Mouse (Mus musculus): ENCODE data around the gene Por.
A peak's percentile ranks its signal among the peaks of the same experiment; 100 is the strongest.

DNA sequence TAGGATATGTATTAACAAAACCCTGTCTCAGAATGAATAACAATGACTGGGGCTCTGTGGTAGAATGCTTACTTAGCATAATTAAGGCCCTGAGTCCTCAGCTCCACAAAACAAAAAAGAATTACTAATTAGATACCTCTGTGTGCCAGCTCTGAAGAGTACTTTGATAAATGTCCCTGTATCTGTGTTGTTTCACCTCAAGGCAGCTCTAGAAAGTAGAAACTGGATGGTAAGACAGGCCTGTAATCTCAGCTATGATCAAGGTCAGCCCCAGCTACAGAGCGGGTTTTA, 26.3 kb upstream of the Por start:
- TF ChIP-seq HCFC1 (IDR thresholded peaks at IDR 0.05; ENCODE audit: borderline replicate concordance, insufficient read depth, low read length), result no peak
- no peak for TF ChIP-seq ZC3H11A (IDR thresholded peaks at IDR 0.05; ENCODE audit: borderline replicate concordance, low read depth, low read length)
- peak; percentile 95 for TF ChIP-seq MAFK (IDR thresholded peaks at IDR 0.05; ENCODE audit: insufficient read depth, low read depth, low read length)
- no peak for TF ChIP-seq ZNF384 (IDR thresholded peaks at IDR 0.05; ENCODE audit: low read depth, low read length)
